Mouse (Mus musculus): ENCODE data around the gene Acsm3. TPM values are rescaled to one million over a fixed set of nuclear protein-coding genes. Genes with fewer than 3 reads are reported as not detected.

Gene Acsm3
- polyA plus RNA-seq (2015; fragmentation: Illumina TruSeq; extraction: RNeasy Lipid Tissue Mini Kit (QIAGEN cat#74804); ENCODE audit: low read depth, low replicate concordance): not detected

GRCm38 (mm10) chr7:119760527-119760951 is at the start of gene Acsm3:
Acsm3 (plus strand) TSS chr7:119760923.

GRCm38 (mm10) chr7:119720253-119720946 is 40.3 kb upstream of the Acsm3 start, which contains the start of gene Thumpd1:
Thumpd1 (minus strand) TSS chr7:119720798.

GRCm38 (mm10) chr7:119793586-119794250 is 33.0 kb downstream of the Acsm3 start, which contains the start of the genes Rexo5 and Eri2:
Rexo5 (plus strand) TSS chr7:119794006.
Eri2 (minus strand) TSS chr7:119794058.

Other genes with a start within 250 kb of the Acsm3 start
- gene Acsm5, start 241.5 kb upstream of the Acsm3 start, polyA plus RNA-seq (2015; fragmentation: Illumina TruSeq; extraction: RNeasy Lipid Tissue Mini Kit (QIAGEN cat#74804); ENCODE audit: low read depth, low replicate concordance): 0.73 TPM
- gene Pdilt, start 237.4 kb upstream of the Acsm3 start, polyA plus RNA-seq (2015; fragmentation: Illumina TruSeq; extraction: RNeasy Lipid Tissue Mini Kit (QIAGEN cat#74804); ENCODE audit: low read depth, low replicate concordance): not detected
- gene Acsm2, start 206.6 kb upstream of the Acsm3 start, polyA plus RNA-seq (2015; fragmentation: Illumina TruSeq; extraction: RNeasy Lipid Tissue Mini Kit (QIAGEN cat#74804); ENCODE audit: low read depth, low replicate concordance): not detected
- not detected for gene Acsm1, start 153.9 kb upstream of the Acsm3 start, polyA plus RNA-seq (2015; fragmentation: Illumina TruSeq; extraction: RNeasy Lipid Tissue Mini Kit (QIAGEN cat#74804); ENCODE audit: low read depth, low replicate concordance)
- not detected for gene Acsm4, start 70.9 kb upstream of the Acsm3 start, polyA plus RNA-seq (2015; fragmentation: Illumina TruSeq; extraction: RNeasy Lipid Tissue Mini Kit (QIAGEN cat#74804); ENCODE audit: low read depth, low replicate concordance)
- gene Thumpd1, start 40.1 kb upstream of the Acsm3 start, polyA plus RNA-seq (2015; fragmentation: Illumina TruSeq; extraction: RNeasy Lipid Tissue Mini Kit (QIAGEN cat#74804); ENCODE audit: low read depth, low replicate concordance): 40.1 TPM
- gene Rexo5, start 33.1 kb downstream of the Acsm3 start, polyA plus RNA-seq (2015; fragmentation: Illumina TruSeq; extraction: RNeasy Lipid Tissue Mini Kit (QIAGEN cat#74804); ENCODE audit: low read depth, low replicate concordance): 2.6 TPM
- 11.5 TPM for gene Eri2, start 33.1 kb downstream of the Acsm3 start, polyA plus RNA-seq (2015; fragmentation: Illumina TruSeq; extraction: RNeasy Lipid Tissue Mini Kit (QIAGEN cat#74804); ENCODE audit: low read depth, low replicate concordance)
- gene Lyrm1, start 134.9 kb downstream of the Acsm3 start, polyA plus RNA-seq (2015; fragmentation: Illumina TruSeq; extraction: RNeasy Lipid Tissue Mini Kit (QIAGEN cat#74804); ENCODE audit: low read depth, low replicate concordance): 22.3 TPM
- 14.1 TPM for gene Dcun1d3, start 135.4 kb downstream of the Acsm3 start, polyA plus RNA-seq (2015; fragmentation: Illumina TruSeq; extraction: RNeasy Lipid Tissue Mini Kit (QIAGEN cat#74804); ENCODE audit: low read depth, low replicate concordance)